Mouse (Mus musculus) midbrain, embryonic 11.5 days (tissue): ENCODE data around the gene Smok3b. TPM values are rescaled to one million over a fixed set of nuclear protein-coding genes. Genes with fewer than 3 reads are reported as not detected.
"Not testable (repeated sequence)": the region's sequence is repeated elsewhere in the genome, so short reads cannot be mapped to it uniquely, and the experiment has no call there.

Experiments used
- ATAC-seq: fragments of 200-750 bp; cut with Nextera tagmentation; 2 replicates; pipeline ENCODE4 v1.8.0; 2017; ENCODE audit warnings: moderate TSS enrichment, moderate library complexity; ENCODE audit not compliant: low FRiP score
- DNase-seq: peaks from one replicate; pipeline ENCODE4 v3.0.0; 2015; ENCODE audit warnings: low spot score; ENCODE audit errors: missing footprints
- H3K27ac ChIP-seq: fragments of 300-500 bp; sonication (generic); 2 replicates; pipeline ENCODE4 v1.5.1; 2014; ENCODE audit warnings: low read depth, low read length
- H3K27me3 ChIP-seq: fragments of 300-500 bp; sonication (generic); 2 replicates; pipeline ENCODE4 v1.6.1; 2014; ENCODE audit warnings: mild to moderate bottlenecking, low read length, moderate library complexity, mixed read lengths; ENCODE audit not compliant: control insufficient read depth, insufficient read depth
- H3K36me3 ChIP-seq: fragments of 300-500 bp; sonication (generic); 2 replicates; pipeline ENCODE4 v1.6.1; 2014; ENCODE audit warnings: mild to moderate bottlenecking, low read length, moderate library complexity, mixed read lengths; ENCODE audit not compliant: control insufficient read depth, insufficient read depth
- H3K4me1 ChIP-seq: fragments of 300-500 bp; sonication (generic); 2 replicates; pipeline ENCODE4 v1.6.1; 2014; ENCODE audit warnings: low read length; ENCODE audit not compliant: control insufficient read depth, insufficient read depth
- H3K4me2 ChIP-seq: fragments of 300-500 bp; sonication (generic); 2 replicates; pipeline ENCODE4 v1.6.1; 2014; ENCODE audit warnings: mild to moderate bottlenecking, moderate library complexity
- H3K4me3 ChIP-seq: fragments of 300-500 bp; sonication (generic); 2 replicates; pipeline ENCODE4 v1.5.1; 2014; ENCODE audit warnings: low read depth, low read length
- H3K9ac ChIP-seq: fragments of 300-500 bp; sonication (generic); 2 replicates; pipeline ENCODE4 v1.6.1; 2014; ENCODE audit warnings: low read length
- H3K9me3 ChIP-seq: fragments of 300-500 bp; sonication (generic); 2 replicates; pipeline ENCODE4 v1.6.1; 2016; ENCODE audit warnings: low read length; ENCODE audit not compliant: control insufficient read depth
- WGBS: fragments of 180-500 bp; shearing (Covaris S2); extraction: QIAGEN DNeasy Blood & Tissue Kit; methylation state at CpG from one replicate; pipeline ENCODE4 v1.1.7; 2014; 5-methylcytosine and 5-hydroxymethylcytosine counted together
- polyA plus RNA-seq: library from polyadenylated mRNA; unstranded; fragments of >200 nt; fragmentation: Nextera tagmentation; extraction: Ambion mirVana; gene quantifications from 2 replicates; pipeline ENCODE4 v1.2.1, GENCODE M21; 2014

Smok3b gene
- polyA plus RNA-seq, 1 experiment from 2014 or later, result not detected

DNA sequence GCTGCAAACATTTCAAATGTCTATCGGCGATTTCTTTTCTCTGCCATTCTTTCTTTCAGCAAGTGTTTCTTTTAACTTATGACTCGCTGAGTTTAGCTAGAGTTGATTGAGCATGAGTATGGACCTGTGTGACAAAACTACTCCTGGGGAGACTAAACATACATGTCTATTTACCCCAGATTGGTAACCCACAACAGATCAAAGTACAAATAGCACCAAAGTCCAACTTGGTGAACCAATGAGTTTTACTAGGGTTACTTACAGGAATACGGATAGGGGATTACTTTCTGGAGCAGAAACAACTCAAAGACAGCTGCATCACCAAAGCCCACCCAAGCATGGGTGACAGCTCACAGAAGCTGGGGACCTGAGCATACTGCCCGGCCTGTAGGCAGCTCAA lies 11.8 kb upstream of the Smok3b start:
- Histone ChIP-seq H3K27me3 (no peaks in the 10 kb centered on the region), H3K36me3 (no peaks in the 10 kb centered on the region), H3K4me2 (no peak overlapping the region), H3K4me1 (no peaks in the 10 kb centered on the region), H3K4me3 (no peak overlapping the region), H3K9ac (no peak overlapping the region), H3K27ac (no peak overlapping the region), H3K9me3 (no peaks in the 10 kb centered on the region)
- ATAC-seq (no peak), DNase-seq (no peak)
- 89% methylated on average over 5 of the region's 5 CpGs for WGBS

DNA sequence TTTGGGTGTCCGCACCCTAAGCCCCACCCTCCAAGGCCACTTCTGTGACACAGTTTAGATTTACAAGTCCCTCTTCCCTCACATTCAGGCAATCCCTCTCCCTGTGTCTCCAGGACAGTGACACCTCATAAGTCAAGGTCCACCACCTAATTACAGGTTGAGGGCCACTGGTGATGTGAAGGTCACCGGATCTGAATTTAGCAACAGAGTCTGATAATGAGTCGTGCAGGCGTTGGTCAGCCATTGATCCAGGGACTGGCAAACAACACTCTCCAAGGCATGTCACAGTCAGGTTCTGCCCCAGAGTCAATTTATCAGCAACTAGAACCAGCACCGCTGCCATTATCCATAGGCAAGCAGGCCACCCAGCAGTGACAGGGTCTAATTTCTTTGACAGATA lies 8.8 kb upstream of the Smok3b start:
- no peaks in the 10 kb centered on the region for H3K27me3 ChIP-seq
- 92% methylated on average over 5 of the region's 5 CpGs for WGBS
- H3K4me3 ChIP-seq, result no peak overlapping the region
- H3K4me1 ChIP-seq, result no peaks in the 10 kb centered on the region
- H3K27ac ChIP-seq, result no peak overlapping the region
- no peaks in the 10 kb centered on the region for H3K36me3 ChIP-seq
- DNase-seq (no peak), ATAC-seq (no peak)
- no peaks in the 10 kb centered on the region for H3K9me3 ChIP-seq
- H3K9ac ChIP-seq, result no peak overlapping the region
- H3K4me2 ChIP-seq, result no peak overlapping the region

DNA sequence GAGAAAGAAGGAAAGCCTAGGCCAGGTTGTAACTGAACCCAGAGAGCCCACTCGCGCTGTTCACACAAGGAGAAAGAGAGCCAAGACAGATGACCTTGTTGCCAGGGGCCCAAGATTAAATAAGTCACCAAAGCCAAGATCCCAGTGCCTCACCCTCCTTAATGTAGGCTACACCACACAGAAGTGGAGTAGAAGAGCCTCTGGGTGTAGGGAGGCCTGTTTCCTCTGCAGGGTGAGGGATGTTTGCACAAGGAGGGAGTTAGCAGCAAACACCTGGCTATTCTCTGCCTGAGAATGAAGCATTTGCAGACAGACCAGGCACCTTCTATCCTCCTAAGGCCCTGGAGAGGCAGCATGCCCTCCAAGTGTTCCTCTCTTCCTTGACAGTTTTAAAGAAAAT lies 4.7 kb upstream of the Smok3b start:
- WGBS, result 91% methylated on average over 2 of the region's 2 CpGs
- Histone ChIP-seq H3K4me1 (no peaks in the 10 kb centered on the region), H3K9me3 (no peaks in the 10 kb centered on the region), H3K27ac (no peak overlapping the region), H3K9ac (no peak overlapping the region), H3K4me3 (no peak overlapping the region), H3K4me2 (no peak overlapping the region), H3K27me3 (no peaks in the 10 kb centered on the region), H3K36me3 (no peaks in the 10 kb centered on the region)
- DNase-seq, result no peak
- no peak for ATAC-seq

DNA sequence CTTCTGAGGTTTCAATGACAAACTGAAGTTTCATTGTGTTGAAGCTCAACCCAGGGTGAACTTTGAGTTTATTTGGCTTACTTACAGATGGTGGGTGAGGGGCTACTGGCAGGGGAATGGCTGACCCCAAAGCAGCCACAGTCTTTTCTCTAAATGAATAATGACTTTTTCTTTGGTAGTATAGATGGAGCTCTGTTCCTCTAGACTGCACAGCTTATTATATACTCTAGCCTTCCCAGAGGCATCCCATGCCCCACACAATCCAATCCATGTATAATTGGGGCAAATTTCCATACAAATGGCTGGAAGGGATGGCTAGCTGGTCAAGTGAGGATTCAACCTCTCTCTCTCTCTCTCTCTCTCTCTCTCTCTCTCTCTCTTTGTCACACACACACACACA lies 4.2 kb upstream of the Smok3b start:
- no peak overlapping the region for H3K27ac ChIP-seq

DNA sequence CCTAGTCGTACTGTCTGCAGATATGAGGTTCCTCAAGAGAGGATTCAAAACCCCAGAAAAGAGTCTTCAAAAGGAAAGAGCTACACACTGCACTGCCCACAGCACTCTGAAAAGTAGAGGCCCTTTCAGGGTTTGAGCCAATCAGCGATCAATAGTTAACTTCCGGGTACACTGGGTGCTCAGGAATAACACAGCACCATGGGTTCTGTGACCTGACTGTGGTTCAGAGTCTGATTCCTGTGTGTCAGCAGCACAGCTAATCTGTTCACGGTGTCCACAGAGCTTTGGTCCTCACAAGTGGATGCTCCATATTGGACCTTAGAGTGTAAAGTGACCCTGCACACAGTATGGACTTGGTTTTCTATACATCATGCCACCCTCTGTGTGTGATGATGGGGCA lies 1.7 kb upstream of the Smok3b start:
- not testable (repeated sequence) for H3K9me3 ChIP-seq, H3K4me1 ChIP-seq, H3K27me3 ChIP-seq, H3K36me3 ChIP-seq, H3K9ac ChIP-seq, ATAC-seq, H3K4me3 ChIP-seq, H3K27ac ChIP-seq, H3K4me2 ChIP-seq, DNase-seq
- 87% methylated on average over 3 of the region's 4 CpGs for WGBS

More for the DNA sequence above, 4.2 kb upstream of the Smok3b start:
- Histone ChIP-seq H3K4me3 (no peak overlapping the region), H3K4me1 (no peaks in the 10 kb centered on the region), H3K36me3 (no peaks in the 10 kb centered on the region), H3K4me2 (no peak overlapping the region), H3K9me3 (no peaks in the 10 kb centered on the region), H3K27me3 (no peaks in the 10 kb centered on the region), H3K9ac (no peak overlapping the region)
- ATAC-seq (no peak), DNase-seq (no peak)

DNA sequence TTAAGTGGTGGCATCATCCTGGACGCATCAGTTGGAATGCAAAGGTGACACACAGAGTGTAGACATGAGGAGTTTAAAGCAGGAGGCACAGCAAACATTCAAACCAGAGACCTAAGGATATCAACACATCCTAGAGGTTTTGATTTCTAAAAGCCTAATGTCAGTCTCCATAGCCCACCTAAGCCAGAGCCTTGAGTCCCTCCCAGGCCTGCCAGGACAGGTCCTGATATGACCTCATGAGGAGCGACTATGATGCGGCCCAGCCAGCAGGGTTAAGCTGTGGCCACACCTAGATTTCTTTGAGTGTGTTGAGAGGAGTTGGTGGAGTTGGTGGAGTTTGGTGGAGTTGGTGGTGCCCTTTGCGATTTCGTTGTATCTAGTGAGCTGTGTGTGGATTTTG lies 31.7 kb downstream of the Smok3b start, which contains the start of gene Smok3c:
TSS of gene Smok3c (plus strand) at position 301 of the 400 bp plus-strand sequence.
- DNase-seq, H3K4me1 ChIP-seq, H3K27ac ChIP-seq, ATAC-seq, H3K9ac ChIP-seq, H3K4me2 ChIP-seq, H3K36me3 ChIP-seq, H3K4me3 ChIP-seq, H3K27me3 ChIP-seq, H3K9me3 ChIP-seq: not testable (repeated sequence)
- WGBS, result no CpG with 5 or more reads among the region's 5 CpGs

DNA sequence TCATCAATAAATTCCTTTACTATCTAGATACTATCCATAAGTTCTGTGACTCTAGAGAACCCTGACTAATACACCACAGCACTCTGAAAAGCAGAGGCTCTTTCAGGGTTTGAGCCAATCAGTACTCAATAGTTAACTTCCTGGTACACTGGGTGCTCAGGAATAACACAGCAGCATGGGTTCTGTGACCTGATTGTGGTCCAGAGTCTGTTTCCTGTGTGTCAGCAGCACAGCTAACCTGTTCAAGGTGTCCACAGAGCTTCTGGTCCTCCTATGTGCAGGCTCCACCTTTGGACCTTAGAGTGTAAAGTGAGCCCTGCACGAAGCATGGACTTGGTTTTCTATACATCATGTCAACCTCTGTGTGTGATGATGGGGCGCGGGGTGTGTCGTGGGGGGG lies 52.6 kb downstream of the Smok3b start:
- 87% methylated on average over 4 of the region's 4 CpGs for WGBS
- ATAC-seq, result no peak

DNA sequence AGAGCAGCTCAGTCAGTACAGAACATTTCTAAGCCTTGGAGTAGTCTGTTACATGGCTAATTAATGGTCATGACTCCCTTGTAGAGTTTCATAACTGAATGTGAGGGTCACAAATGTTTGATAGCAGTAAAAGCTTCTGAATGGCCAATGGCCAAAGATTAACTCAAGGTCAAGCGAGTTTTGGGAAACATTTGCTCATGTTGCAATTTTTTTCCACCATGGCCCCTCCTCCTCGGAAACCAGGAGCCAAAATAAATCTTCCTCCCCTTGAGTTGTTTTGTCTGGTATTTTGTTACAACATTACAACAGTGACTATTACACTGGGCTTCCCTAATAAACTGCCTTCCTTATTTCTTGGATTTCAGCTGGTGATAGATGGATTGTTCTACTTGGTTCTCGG lies 54.5 kb downstream of the Smok3b start:
- ATAC-seq (no peak), DNase-seq (no peak)
- 66% methylated on average over 3 of the region's 3 CpGs for WGBS
- no peak overlapping the region for H3K9ac ChIP-seq
- H3K4me2 ChIP-seq, result no peak overlapping the region
- H3K4me1 ChIP-seq, result no peaks in the 10 kb centered on the region
- H3K4me3 ChIP-seq, result no peak overlapping the region
- H3K9me3 ChIP-seq, result no peaks in the 10 kb centered on the region
- no peaks in the 10 kb centered on the region for H3K27me3 ChIP-seq
- H3K36me3 ChIP-seq, result no peaks in the 10 kb centered on the region
- no peak overlapping the region for H3K27ac ChIP-seq

More for the DNA sequence above, 52.6 kb downstream of the Smok3b start:
- Histone ChIP-seq H3K9me3 (no peaks in the 10 kb centered on the region), H3K4me3 (no peak overlapping the region), H3K9ac (no peak overlapping the region), H3K27me3 (no peaks in the 10 kb centered on the region), H3K4me2 (no peak overlapping the region), H3K27ac (no peak overlapping the region), H3K4me1 (no peaks in the 10 kb centered on the region), H3K36me3 (no peaks in the 10 kb centered on the region)
- no peak for DNase-seq

DNA sequence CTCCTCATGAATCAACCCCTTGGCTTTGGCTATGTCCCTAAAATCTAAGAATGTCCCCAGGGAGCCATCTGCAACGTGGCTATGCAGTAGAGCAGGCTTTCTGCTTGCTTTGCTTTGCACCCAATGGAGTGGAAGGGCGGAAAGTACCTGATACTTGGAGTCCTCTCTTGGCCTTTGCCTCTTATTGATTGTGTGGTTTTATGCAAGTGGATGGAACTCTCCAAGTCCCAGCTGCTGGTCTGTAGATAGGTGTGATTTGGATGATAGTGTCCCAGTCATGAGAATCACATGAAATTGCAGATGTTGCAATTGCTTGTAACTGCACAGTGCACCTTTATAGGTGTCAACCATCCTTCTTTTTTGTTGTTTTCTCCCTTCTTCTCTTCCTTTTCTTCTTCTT lies 54.9 kb downstream of the Smok3b start:
- Histone ChIP-seq H3K36me3 (no peaks in the 10 kb centered on the region), H3K4me1 (no peaks in the 10 kb centered on the region), H3K27ac (no peak overlapping the region), H3K4me3 (no peak overlapping the region), H3K9ac (no peak overlapping the region), H3K27me3 (no peaks in the 10 kb centered on the region), H3K4me2 (no peak overlapping the region), H3K9me3 (no peaks in the 10 kb centered on the region)
- WGBS, result 59% methylated on average over 2 of the region's 2 CpGs
- DNase-seq (peak; percentile 28), ATAC-seq (no peak)

DNA sequence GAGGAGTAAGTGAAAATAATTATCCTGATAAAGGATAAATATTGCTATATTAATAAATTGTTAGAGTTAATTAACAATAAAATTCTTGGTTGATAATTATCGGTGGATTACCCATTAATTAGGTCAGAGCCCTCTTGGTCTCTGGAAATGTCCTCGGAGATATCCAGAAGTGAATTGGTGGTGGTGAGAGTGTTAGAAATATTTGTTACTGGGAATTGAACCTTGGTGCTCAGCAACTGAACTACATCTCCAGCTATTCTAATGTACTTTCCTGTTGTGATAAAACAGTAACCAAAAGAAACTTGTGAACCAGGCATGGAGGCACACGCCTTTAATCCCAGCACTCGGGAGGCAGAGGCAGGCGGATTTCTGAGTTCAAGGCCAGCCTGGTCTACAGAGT lies 59.2 kb downstream of the Smok3b start:
- H3K36me3 ChIP-seq, result no peaks in the 10 kb centered on the region
- ATAC-seq (no peak), DNase-seq (peak; percentile 12)
- no peak overlapping the region for H3K9ac ChIP-seq
- no peak overlapping the region for H3K4me2 ChIP-seq
- no peaks in the 10 kb centered on the region for H3K4me1 ChIP-seq
- H3K4me3 ChIP-seq, result no peak overlapping the region
- no peaks in the 10 kb centered on the region for H3K27me3 ChIP-seq
- 91% methylated on average over 5 of the region's 5 CpGs for WGBS
- H3K27ac ChIP-seq, result no peak overlapping the region
- no peaks in the 10 kb centered on the region for H3K9me3 ChIP-seq
